Mouse (Mus musculus): ENCODE results near the gene Cptp. TPM values are rescaled to one million over a fixed set of nuclear protein-coding genes. Genes with fewer than 3 reads are reported as not detected.

Cptp gene
- total and polyA plus RNA-seq, 3 experiments: 14.0 to 22.6 TPM; not detected in 1

DNA sequence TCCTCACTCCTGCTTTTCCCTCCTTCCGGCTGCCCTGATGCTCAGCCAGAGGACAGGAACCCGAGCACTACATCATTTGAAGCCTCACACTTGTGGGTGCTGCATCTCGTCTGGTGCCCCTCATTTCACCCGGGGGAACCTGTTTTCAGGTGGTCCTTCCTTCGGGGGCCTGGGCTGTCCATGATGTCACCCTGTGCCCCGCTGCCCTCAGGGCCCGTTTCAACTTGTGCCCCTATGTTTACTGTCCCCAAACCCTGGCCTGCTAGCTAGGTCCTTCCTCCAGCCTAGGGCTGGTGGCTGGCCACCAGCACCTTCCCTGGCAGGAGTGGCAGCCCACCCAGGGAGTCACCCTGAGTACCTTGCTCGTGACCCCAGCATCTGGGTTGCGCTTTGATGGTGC lies 36.9 kb upstream of the Cptp start:
- no peak overlapping the region for H3K27ac ChIP-seq (ENCODE audit: control insufficient read depth, low read depth, low read length)
- H3K9me3 ChIP-seq (replicated peaks; ENCODE audit: insufficient read depth, low read length): no peaks in the 10 kb centered on the region
- H3K79me2 ChIP-seq (ENCODE audit: control insufficient read depth, insufficient read depth, low read length, poor library complexity): no peaks in the 10 kb centered on the region
- H3K36me3 ChIP-seq (ENCODE audit: control insufficient read depth in 1 of 2, insufficient read depth in 2 of 2, low read length in 2 of 2): no peaks in the 10 kb centered on the region; a peak in 1 of 4 replicates
- DNase-seq (ENCODE audit: low read depth, low spot score): no peak
- no peaks in the 10 kb centered on the region for H3K4me1 ChIP-seq (ENCODE audit: control insufficient read depth in 1 of 2, insufficient read depth in 2 of 2, low read length in 2 of 2)
- no peaks in the 10 kb centered on the region for H3K27me3 ChIP-seq (ENCODE audit: control insufficient read depth in 1 of 2, insufficient read depth in 2 of 2, low read length in 2 of 2)
- TF ChIP-seq EP300 (IDR thresholded peaks at IDR 0.05; ENCODE audit: low read depth in 1 of 2, low read length in 2 of 2) (no peak), CHD1 (IDR thresholded peaks at IDR 0.05; ENCODE audit: low read depth, low read length) (no peak), TBP (IDR thresholded peaks at IDR 0.05; ENCODE audit: low read depth, low read length) (no peak), E2F4 (IDR thresholded peaks at IDR 0.05; ENCODE audit: borderline replicate concordance, low read depth, low read length) (no peak), MEF2A (IDR thresholded peaks at IDR 0.05; ENCODE audit: extremely low read depth, insufficient replicate concordance, low read depth, low read length, poor library complexity, severe bottlenecking) (no peak), MYB (IDR thresholded peaks at IDR 0.05; ENCODE audit: low read depth, low read length) (no peak), POLR2AphosphoS2 (IDR thresholded peaks at IDR 0.05; ENCODE audit: low read length) (no peak), ELF1 (IDR thresholded peaks at IDR 0.05; ENCODE audit: low read depth, low read length) (no peak), GABPA (IDR thresholded peaks at IDR 0.05; ENCODE audit: low read depth, low read length) (no peak), TAL1 (IDR thresholded peaks at IDR 0.05; ENCODE audit: low read length) (no peak), ZNF384 (IDR thresholded peaks at IDR 0.05; ENCODE audit: low read depth, low read length) (no peak)
- no peak overlapping the region for H3K9ac ChIP-seq (ENCODE audit: control insufficient read depth, low read depth, low read length, poor library complexity, severe bottlenecking)
- no peak overlapping the region for H3K4me3 ChIP-seq (ENCODE audit: control insufficient read depth in 1 of 2, insufficient read depth in 1 of 2, low read depth in 2 of 2, low read length in 2 of 2)

DNA sequence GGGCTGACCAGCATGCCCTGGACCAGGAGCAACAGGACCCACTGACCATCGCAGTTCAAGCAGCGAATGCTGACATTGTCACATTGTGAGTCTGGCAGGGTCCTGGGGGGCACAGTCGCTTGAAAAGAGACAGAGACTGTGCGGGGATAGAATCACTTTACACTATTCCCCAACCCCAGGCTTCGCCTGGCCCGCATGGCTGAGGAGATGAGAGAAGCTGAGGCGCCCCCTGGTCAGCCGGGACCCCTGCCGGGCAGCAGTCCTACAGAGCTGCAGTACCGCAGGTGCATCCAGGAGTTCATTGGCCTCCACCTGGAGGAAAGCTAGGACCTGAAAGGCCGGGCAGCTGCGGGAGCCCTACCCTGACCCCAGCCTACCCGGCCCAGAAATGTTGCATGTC lies 36.4 kb upstream of the Cptp start:
- no peak overlapping the region for H3K27ac ChIP-seq (ENCODE audit: control insufficient read depth, low read depth, low read length)
- H3K9ac ChIP-seq (ENCODE audit: control insufficient read depth, low read depth, low read length, poor library complexity, severe bottlenecking): no peak overlapping the region
- no peaks in the 10 kb centered on the region for H3K79me2 ChIP-seq (ENCODE audit: control insufficient read depth, insufficient read depth, low read length, poor library complexity)
- H3K9me3 ChIP-seq (replicated peaks; ENCODE audit: insufficient read depth, low read length): no peaks in the 10 kb centered on the region
- H3K27me3 ChIP-seq (ENCODE audit: control insufficient read depth in 1 of 2, insufficient read depth in 2 of 2, low read length in 2 of 2): no peaks in the 10 kb centered on the region
- no peak overlapping the region for H3K4me3 ChIP-seq (ENCODE audit: control insufficient read depth in 1 of 2, insufficient read depth in 1 of 2, low read depth in 2 of 2, low read length in 2 of 2)
- H3K36me3 ChIP-seq (ENCODE audit: control insufficient read depth in 1 of 2, insufficient read depth in 2 of 2, low read length in 2 of 2): no peaks in the 10 kb centered on the region; a peak in 1 of 4 replicates
- H3K4me1 ChIP-seq (ENCODE audit: control insufficient read depth in 1 of 2, insufficient read depth in 2 of 2, low read length in 2 of 2): no peaks in the 10 kb centered on the region
- TF ChIP-seq E2F4 (IDR thresholded peaks at IDR 0.05; ENCODE audit: borderline replicate concordance, low read depth, low read length) (no peak), ZC3H11A (IDR thresholded peaks at IDR 0.05; ENCODE audit: low read depth, low read length) (no peak), MXI1 (IDR thresholded peaks at IDR 0.05; ENCODE audit: low read depth, low read length) (no peak), GABPA (IDR thresholded peaks at IDR 0.05; ENCODE audit: low read depth, low read length) (no peak), MEF2A (IDR thresholded peaks at IDR 0.05; ENCODE audit: extremely low read depth, insufficient replicate concordance, low read depth, low read length, poor library complexity, severe bottlenecking) (no peak), POLR2AphosphoS5 (IDR thresholded peaks at IDR 0.05; ENCODE audit: borderline replicate concordance, low read depth, low read length) (no peak), MAFK (IDR thresholded peaks at IDR 0.05; ENCODE audit: borderline replicate concordance, low read depth, low read length) (no peak), USF1 (IDR thresholded peaks at IDR 0.05; ENCODE audit: low read depth, low read length) (no peak), RCOR1 (IDR thresholded peaks at IDR 0.05; ENCODE audit: low read depth, low read length) (no peak), TBP (IDR thresholded peaks at IDR 0.05; ENCODE audit: low read depth, low read length) (no peak), ZMIZ1 (IDR thresholded peaks at IDR 0.05; ENCODE audit: low read depth, low read length) (no peak), CHD2 (IDR thresholded peaks at IDR 0.05; ENCODE audit: low read length) (no peak)
- DNase-seq (ENCODE audit: low read depth, low spot score): no peak
